Mouse (Mus musculus): Measurements from ENCODE around the gene Gm7879. TPM values are rescaled to one million over a fixed set of nuclear protein-coding genes. Genes with fewer than 3 reads are reported as not detected.
"Not testable (repeated sequence)": the region's sequence is repeated elsewhere in the genome, so short reads cannot be mapped to it uniquely, and the experiment has no call there.

Gm7879 gene
- 10 to 100 TPM in 3 of 4 experiments, 1 to 10 TPM in 1; 9.8 to 14.9 (median 12.7) TPM for total RNA-seq (2022)

DNA sequence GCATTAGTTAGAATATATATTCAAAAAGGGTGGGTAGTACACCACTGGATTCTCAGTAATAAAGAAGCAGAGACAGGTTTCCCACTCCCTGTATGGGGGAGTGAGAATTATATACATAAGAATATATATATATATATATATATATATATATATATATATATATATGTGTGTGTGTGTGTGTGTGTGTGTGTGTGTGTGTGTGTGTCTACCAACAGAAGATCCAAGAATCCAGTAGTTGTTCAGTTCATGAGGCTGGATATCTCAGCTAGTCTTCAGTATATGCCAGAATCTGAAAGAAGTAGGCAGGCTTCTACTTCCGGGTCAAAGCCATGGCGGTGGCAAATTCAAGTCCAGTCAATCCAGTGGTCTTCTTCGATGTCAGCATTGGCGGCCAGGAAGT is at the start of gene Gm7879:
Gm7879 (plus strand) TSS at position 301 of the 400 bp plus-strand sequence.
- not testable (repeated sequence) for DNase-seq (ENCODE audit: low spot score in 2 of 2)

DNA sequence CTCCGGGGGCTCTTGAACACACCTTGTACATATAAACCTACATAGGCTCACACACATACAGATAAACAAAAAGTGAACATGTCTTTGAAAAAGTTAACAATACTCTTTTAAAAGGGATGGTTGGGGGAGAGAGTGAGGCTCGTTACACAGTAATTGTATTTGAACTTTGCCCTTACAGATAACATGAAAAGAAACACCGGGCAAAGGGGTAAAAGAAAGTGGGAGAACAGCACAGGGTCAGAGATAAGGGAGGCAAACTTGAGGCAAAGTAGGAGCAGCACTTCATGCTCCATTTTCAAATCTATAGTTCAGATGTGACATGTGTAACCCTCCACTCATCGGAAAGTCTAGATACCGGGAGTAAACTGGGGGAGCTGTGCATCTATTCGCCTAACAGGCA is 49.3 kb upstream of the Gm7879 start:
- no peak for DNase-seq (ENCODE audit: low spot score in 2 of 2)

DNA sequence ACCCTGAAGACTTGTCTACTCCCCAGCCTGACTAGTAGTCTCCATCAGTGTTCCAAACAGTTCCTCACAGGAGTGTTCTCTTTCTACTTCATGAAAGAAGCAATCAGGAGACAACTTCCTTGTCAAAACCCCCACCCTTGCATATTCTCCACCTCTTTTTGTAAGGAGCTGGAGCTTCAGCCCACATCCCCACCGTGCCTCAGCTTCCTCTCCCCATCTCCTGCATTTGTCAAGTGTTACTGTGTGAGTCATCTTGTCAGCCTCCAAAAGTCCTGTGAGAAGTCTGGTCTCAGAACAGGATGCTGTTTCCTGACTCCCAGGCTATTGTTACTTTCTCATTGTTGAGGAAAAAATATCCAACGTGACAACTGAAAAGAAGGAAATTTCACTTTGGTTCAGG is 47.6 kb upstream of the Gm7879 start:
- DNase-seq (ENCODE audit: low spot score in 2 of 2) = peak in 1 of 2 experiments; percentile 18

DNA sequence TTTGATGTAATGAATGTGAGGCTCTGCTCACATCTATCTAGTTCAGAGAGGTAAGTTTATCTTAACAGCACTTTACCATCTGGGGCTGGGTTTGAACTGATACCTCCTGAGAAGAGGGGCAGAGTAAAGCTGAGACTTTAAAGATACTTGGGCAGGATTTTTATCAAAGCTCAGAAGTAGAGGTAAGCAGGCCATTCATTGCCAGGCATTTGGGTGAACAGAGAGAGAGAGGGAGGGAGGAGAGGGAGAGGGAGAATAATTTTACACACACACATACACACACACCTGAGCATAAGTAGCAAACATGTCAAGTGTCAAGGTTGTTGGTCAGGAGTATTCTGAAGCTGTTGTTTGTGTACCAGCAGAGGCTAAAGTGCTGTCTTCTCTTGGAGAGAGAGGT is 44.7 kb upstream of the Gm7879 start, which contains the start of gene Cd38:
Cd38 (plus strand) TSS at position 301 of the 400 bp plus-strand sequence.
- DNase-seq (ENCODE audit: low spot score in 2 of 2) = no peak

DNA sequence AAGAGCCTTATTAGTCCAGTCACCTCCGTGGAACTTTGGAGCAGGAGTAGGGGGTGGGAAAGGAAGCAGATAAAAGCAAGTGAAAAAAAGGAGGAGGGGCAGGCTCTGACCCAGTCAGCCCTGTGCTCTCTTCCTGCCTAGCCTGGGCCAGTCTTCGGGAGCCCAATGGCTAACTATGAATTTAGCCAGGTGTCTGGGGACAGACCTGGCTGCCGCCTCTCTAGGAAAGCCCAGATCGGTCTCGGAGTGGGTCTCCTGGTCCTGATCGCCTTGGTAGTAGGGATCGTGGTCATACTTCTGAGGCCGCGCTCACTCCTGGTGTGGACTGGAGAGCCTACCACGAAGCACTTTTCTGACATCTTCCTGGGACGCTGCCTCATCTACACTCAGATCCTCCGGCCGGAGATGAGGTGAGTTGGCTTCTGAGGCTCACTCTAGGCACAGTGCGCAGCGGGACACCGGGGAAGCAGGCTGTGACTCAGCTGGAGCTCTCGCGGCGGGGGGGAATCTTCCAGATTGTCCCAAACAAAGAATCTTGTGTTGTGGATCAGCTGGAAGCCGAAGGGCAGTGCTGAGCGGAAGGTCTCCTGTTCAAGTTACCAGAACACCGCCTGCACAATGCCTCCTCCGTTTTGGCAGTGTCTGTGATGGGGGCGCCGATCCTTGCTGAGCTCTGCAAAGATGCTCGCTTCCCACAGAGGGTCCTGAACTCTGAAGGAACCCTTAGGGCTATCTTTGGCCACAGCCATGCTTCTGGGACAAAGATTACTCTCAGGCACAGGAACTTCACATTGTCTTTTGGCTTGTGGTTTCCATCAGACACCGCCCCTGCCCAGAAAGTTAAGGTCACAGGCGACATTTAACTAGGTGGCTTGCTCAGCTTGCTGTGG is 44.0 kb upstream of the Gm7879 start:
- DNase-seq (ENCODE audit: low spot score in 2 of 2) = peak in 1 of 2 experiments; percentile 23

DNA sequence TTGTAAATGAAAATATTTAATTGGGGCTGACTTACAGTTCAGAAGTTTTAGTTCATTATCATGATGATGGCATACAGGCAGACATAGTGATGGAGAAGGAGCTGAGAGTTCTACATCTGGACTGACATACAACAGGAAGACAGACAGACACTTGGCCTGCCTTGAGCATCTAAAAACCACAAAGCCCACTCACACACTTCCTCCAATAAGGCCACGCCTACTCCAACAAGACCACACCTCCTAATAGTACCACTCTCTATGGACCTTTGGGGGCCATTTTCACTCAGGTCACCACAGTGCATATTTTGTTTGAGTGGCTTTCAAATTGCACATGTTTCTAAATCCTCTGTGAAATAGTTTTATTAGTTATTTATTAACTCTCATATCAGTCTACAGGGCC is 41.1 kb upstream of the Gm7879 start:
- DNase-seq (ENCODE audit: low spot score in 2 of 2) = no peak

DNA sequence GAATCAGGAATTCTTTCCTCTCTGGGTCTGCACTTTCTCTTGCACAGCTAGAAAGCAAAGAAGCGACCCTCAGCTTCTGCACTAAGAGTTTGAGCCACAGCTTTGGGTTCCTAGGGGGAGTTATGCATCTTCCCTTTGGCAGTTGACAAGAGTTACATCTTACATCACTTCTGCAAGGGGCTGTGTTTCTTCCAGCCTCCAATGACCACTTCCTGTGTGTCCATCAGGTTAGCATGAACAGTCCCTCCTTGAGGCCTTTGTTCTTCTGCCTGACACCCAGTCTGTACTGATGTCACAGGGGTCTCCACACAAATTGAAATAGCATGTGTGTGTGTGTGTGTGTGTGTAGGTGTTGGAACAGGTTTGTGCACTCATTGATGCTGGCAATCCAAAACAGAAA is 40.3 kb upstream of the Gm7879 start:
- no peak for DNase-seq (ENCODE audit: low spot score in 2 of 2)

DNA sequence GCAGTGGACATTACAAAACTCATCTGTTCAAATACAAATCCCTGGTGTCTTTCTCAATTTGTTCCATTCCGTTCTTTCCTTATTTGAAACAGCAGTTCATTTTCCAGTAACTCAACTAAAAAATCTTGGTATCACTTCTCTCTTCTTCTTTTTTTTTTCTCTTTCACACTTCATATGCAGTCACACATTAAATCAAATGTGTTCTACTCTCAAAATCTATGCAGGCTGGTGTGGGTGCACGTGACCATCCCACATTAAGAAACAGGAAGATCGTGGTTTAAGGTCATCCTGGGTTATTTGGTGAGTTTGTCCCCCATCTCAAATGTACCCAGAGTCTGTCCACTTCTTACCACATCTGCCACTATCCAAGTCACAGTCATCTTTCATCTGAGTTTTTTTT is 30.9 kb upstream of the Gm7879 start:
- DNase-seq (ENCODE audit: low spot score in 2 of 2) = no peak

DNA sequence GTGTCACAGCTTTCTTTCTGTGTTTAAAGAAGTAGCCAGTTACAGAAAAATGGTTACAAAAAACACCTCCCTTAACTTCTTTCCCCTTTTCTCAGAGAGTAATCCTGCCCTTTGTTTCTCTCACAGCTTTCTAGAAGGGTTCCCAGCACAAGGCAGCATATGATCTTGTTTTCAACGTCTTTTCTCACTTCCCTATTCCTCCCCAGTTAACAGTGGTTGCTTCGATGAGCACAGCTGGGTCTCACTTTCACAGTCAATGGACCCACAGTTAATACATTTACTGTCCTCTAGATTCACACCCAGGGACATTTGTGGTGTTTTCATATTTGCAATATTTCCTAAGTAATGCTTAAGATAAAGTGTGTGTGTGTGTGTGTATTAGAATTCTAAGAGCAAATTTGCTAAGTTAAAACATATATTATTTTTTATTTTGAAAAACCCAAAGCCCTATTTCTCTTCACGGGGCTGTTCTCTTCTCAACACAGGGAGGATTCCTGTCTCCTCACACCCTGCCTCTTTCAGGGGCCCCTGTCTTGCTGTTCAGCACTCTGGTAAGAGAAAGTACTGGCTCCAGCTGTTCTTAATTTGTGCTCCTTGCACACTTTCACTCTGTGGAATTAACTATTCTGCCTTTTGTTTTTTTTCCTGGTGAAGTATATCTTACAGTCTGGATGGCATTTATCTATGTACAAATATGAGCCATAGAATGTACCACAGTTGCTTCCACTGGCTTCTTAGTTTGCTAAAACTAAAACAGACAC is 27.7 kb upstream of the Gm7879 start:
- DNase-seq (ENCODE audit: low spot score in 2 of 2) = no peak

DNA sequence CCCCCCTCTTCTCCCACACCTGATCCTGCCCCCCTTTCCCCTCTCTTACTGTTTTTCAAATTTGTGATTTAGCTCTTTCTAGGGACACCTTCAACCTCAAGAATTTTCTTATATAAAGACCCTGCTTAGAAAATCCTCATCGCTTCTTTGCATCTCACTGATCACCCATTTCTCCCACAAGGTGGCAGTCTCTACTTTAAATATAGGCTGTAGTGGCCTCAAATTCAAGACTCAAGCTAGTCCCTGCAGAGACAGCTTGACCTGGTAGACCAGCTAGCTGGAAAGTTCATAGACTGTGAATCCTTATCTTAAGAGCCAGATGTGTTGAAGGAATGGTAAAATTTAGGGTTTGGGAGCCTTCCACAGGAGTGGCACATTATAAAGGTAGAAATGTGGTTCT is 20.6 kb upstream of the Gm7879 start:
- DNase-seq (ENCODE audit: low spot score in 2 of 2) = no peak

DNA sequence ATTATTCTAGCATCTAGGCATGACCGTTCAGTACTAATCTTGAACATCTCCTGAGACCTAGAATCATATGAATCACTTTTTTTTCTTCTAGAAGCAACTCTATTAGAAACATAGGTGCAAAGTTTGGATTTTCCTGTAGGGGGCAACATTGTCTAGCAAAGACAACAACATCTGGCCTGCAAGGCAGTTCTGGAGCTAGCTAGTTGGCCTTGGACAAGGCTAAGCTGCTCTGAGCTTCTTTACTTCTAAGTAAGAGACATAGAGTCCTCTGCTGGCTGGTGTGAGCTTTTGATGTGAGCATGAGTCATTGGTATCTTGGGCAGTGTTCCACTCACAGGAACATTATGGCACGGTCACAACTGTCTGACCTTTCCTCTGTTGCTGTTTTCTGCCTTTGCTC is 18.8 kb upstream of the Gm7879 start:
- no peak for DNase-seq (ENCODE audit: low spot score in 2 of 2)

DNA sequence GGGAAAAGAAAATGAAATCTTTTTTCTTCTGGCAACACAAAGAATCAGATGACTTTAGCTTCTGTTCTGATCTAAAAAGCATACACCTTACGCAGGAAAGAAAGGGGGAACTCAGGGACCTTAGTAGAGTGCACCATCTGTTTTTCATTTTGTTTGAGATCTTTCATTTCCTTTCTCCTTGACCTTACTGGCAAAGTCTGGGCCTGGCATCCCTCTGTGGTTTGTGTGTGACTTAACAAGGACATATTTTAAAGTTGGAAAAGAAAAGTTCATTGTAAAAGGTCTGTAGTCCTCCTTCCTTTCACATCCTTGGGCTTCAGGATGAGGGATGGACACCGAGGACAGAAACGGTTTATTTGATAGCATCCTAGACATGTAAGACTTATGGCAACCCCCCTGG is 17.0 kb upstream of the Gm7879 start:
- DNase-seq (ENCODE audit: low spot score in 2 of 2) = no peak

DNA sequence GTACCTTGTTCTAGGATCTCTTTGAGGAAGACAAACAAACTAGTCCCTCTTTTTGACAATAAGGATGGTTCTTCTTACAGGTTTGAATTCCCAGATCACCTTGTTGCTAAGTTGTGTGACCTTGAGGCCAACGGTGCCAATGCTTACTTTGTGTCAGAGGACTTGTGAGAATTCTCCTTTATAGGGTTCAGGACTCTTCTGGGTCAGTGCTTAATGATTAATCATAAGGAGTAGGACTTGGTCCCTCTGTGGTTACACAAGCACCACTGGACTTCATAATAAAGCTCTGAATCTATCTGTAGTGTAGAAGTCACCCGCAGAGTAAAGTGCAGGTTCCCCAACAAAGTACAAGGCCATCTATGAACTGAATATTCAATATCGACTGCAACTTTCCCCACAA is 8.3 kb upstream of the Gm7879 start:
- no peak for DNase-seq (ENCODE audit: low spot score in 2 of 2)

DNA sequence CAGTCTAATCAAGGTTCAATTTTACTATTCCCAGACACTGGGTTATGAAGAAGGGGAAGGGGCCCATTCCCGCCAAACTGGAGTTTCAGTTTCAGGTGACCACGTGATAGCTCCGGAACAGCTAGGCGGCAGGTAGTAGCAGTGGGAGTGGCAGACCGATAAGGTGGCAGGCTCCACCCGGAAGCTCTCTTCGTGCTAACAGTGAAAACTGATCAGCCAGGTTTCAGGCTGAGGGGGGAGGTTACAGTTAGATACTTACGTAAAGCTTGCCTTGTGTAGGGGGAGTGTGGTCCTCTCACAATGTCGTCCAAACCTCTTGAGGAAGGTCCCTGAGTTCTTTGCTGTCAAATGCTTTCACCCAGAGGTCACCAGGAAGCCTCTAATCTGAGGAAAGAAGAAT is 3.7 kb upstream of the Gm7879 start:
- DNase-seq (ENCODE audit: low spot score in 2 of 2) = no peak

DNA sequence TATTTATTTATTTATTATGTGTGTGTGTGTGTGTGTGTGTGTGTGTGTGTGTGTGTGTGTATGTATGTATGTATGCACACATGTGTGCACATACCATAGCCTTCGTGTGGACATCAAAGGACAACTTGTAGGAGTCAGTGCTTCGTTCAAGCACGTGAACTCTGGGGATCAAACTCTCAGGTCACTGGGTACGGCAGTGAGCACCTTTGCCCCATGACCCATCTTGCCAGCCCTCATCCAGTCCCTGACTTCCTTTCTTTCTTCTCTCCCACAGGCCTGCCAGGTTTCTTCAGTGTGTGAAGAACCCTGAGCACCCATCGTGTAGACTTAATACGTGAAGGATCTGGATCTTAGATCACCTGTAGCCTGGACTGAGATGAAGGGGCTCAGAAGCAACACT is 2.9 kb upstream of the Gm7879 start:
- no peak for DNase-seq (ENCODE audit: low spot score in 2 of 2)

DNA sequence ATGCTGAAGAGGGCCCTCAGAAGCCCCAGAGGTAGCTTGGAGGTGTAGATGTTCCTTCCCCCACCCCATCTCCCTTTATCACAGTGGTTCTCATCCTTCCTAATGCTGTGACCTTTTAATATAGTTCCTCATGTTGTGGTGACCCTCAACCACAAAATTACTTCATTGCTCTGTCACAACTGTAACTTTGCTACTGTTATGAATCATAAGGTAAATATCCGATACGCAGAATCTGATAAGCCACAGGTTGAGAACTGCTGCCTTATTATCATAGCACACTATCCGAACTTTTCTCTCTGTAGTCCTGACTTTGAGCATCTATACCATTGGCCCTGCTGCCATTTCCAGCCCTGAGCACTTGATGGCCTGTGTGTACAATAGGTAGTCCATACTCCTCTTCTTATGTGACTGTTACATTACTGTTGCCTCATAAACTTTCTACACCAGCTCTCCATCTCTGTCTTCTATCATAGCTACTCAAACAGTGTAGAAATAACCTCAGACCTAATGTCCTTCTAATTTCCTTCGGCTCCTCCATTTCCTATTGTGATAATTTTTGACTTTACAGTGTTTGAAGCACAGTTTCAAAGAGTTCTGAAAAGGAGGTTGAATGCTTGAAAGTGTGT is 2.4 kb downstream of the Gm7879 start:
- no peak for DNase-seq (ENCODE audit: low spot score in 2 of 2)

DNA sequence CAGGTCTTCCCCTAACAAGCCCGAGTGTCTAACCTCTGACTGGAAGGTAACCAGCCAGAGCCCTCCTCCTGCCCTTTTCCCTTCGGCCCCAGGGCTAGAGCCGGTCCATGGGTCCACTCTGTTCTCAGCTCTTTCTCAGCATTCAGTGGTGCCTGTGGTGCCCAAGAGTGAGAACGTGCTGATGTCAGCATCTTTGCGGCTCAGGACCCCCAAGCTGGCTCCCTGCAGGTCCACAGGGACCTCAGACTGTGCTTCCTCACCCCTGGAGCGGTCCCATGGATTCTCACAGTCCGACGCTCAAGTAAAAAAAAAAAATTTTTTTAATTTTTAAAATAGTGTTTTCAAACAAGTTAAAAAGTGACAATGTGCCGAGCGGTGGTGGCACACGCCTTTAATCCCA is 8.9 kb downstream of the Gm7879 start:
- no peak for DNase-seq (ENCODE audit: low spot score in 2 of 2)

DNA sequence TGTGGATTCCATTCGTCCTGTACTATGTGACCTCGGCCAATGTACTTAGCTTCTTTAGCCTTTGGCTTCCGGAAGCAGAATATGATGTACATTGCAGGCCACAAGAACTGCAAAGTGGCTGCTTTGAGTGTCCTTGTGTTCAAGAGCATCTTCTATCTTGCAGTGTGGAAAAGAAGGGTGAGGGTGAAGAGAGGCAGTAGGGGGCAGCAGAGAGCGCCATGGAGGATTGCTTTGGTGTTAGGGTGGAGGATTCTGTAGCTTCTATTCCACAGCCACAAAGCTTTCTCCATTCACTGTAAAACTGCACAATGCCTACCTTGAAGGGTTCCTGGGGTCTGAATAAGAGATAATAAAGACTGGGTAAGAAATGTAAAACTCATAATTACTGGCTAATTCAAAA is 11.0 kb downstream of the Gm7879 start:
- DNase-seq (ENCODE audit: low spot score in 2 of 2) = peak; percentile 29 to 59

DNA sequence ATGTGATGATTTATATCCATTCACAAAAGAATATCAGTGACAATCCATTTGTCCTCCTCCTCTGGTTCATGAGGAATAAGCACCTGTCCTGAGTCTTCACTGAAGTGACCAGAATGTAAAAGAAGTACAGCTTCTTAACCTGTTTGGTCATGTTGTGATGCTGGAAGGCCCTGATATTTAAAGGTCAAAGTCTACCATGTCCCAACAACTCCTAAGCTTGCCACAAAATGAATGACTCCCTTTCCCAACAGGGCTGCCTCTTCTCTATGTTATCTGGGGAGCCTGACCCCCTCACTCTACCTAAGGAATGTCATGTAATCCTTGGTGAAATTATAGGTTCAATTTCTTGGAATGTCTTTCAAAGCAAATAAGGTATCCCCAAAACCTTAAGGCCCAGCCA is 14.8 kb downstream of the Gm7879 start:
- DNase-seq (ENCODE audit: low spot score in 2 of 2) = no peak

DNA sequence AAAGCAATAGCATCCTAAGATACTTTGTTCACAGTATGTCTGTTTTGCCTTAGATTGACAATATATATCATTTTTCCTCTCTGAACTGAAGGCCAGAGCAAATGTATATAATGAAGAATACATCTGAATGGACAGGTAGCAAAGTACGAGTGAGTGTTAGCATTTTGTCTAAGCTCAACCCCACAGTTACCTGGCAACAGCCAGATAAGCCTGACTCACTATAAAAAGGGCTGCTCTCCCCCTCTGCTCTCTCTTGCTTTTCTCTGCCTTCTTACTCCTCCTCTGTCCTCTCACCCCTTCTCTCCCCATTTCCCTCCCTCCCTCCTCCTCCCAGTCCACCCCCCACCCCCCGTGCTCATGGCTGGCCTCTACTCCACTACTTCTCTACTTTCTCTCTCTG is 20.3 kb downstream of the Gm7879 start:
- no peak for DNase-seq (ENCODE audit: low spot score in 2 of 2)

DNA sequence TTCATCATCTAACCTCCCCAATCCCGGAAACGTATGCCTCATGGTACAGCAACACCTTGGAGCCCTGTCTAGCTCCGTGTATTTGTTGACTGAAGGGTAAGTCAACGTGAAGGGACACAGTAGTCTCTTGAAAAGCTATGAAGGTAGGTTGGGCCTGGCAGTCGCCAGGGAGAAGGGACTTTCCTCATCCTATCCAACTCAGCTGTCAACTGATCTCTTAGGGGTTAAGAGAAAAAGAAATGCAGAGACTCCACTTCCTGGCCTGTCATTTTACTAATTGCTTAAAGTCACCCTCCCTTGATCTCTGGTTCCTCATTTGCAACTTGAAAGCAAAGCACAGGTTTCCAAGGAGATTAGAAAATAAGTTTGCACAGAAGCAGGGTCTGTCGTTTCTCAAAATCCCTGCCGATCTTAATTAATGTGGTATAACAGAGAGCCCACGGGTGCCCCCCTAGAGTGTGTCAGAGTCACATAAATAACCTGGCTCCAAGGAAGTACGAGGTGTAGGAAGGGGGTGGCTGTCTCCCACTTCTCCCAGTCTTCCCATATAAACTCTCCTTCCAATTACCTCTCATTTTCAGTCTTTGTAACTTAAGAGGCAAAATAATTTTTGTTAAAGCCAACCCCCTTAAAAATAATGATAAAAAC is 34.5 kb downstream of the Gm7879 start:
- DNase-seq (ENCODE audit: low spot score in 2 of 2) = no peak

Measured in left cerebral cortex, adult 8-10 months (tissue).